Mouse (Mus musculus) 3134 (cell line): ENCODE measurements around the gene Gdpd3.
"Not testable (repeated sequence)": the region's sequence is repeated elsewhere in the genome, so short reads cannot be mapped to it uniquely, and the experiment has no call there.

ENCODE experiments used
- DNase-seq: peaks from one replicate; pipeline ENCODE4 v3.0.0-alpha.2; 2011; ENCODE audit warnings: low spot score; ENCODE audit not compliant: insufficient read length; ENCODE audit errors: extremely low read depth

The Gdpd3 gene

GRCm38 (mm10) chr7:126766201-126766600 is at the start of gene Gdpd3:
Gdpd3 (plus strand) TSS chr7:126766334.
- peak; percentile 54 for DNase-seq

DNA sequence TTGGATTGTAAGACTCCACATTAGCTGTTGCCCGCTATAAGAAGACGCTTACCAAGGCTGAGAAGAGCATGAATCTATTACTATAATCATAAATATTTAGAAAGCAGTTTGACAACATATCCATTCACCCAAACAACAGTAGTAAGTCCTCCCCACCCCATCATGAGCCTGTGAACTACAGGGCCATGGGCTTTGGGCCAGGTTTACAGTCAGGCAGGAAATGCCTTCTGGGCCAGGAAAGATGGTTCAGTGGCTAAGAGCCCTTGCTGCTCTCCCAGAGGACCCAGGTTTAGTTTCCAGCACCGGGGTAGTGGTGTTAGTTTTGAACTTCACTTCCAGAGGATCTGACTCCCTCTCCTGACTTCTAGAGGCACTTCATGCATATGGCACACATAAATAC is 48.6 kb upstream of the Gdpd3 start:
- no peak for DNase-seq

DNA sequence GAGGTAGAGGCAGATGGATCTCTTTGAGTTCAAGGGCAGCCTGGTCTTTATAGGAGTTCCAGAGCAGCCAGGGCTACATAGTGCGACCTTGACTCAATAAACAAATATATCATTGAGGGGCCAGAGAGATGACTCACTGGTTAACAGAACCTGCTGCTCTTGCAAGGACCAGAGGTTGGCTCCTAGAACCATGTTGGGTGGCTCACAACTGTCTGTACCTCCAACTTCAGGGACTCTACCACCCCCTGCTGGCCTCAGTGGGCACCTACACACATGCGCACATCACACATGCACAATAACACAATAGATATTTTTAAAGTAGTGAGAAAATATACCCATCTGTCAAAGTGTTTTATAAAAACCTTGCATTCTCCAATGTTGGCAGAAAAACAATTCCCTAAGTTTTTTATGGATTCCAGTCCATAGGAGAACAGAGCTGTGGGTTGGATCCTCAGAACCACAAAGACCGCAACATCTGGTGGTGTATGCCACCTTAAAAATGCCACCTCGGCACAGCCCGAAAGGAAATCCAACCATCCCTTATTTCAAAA is 47.3 kb upstream of the Gdpd3 start:
- DNase-seq: no peak

DNA sequence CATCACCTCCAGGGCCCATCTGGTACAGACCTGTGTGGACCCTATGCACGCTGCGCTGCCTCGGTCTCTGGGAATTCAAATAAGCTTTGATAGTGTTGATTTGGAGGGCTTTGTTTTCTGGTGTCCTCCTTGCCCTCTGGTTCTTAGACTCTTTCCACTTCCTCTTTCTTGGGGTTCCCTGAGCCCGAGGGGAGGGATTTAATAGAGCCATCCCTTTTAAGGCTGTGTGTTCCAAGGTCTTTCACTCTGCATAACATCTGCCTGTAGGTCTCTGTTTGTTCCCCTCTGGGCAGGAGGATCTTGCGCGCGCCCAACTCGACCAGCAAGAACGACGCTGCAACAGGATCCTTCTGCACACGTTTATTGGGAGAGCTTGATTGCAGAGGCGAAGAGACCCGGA is 44.5 kb upstream of the Gdpd3 start:
- no peak for DNase-seq

DNA sequence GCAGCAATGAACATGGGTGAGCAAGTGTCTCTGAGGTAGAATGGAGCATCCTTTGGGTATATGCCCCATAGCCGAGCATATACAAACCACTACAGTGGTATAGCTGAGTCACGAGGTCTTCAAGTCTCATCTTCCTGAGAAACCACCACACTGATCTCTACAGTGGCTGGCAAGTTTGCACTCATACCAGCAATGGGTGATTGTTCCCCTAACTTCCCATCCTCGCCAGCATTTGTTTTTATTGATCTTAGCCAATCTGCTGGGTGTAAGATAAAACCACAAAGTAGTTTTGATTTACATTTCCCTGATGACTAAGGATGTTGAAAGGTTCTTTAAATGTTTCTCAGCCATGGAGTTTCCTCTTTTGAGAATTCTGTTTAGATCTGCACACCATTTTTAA is 41.1 kb upstream of the Gdpd3 start:
- no peak for DNase-seq

DNA sequence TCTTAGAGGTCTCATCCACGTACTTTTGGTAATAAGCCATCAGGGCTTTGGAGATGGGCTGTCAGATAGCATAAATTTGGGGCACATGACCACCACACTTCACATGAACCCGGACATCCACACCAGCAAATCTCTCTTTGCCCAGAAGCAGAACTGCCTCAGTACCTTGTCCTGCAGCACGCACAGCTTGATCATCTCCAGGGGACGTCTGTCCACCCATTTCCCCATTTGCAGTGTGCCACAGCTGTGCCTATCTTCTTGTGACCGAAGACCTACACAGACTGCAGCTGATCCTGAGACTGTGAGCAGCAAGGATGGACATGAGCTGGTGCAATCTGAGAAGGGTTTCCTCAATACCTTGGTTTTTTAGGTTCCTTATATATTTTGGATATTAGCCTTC is 40.5 kb upstream of the Gdpd3 start:
- no peak for DNase-seq

DNA sequence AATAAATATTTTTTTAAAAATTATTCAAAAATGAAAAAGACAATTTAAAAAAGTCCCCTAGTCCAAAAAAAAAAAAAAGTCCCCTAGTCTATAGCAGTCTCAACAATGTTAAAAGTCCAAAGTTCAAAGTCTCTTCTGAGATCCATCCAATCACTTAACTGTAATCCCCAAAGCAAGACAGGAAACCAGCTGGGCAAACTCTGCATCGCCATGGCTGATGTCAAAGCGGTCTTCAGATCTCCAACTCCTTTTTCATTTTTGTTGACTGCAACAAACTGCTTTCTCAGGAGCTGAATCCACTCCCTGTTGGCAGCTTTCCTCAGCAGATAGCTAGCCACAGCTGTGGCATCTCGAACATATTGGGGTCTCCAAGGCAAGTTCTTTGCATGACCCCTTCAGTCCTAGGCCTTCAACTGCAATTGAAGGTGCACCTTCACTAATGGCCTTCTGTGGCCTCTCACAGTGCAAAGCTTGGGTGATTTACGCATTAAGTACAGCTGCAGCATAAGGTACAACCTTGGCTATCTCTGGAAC is 35.8 kb upstream of the Gdpd3 start:
- not testable (repeated sequence) for DNase-seq

- DNase-seq: no peak
Measured at GRCm38 (mm10) chr7:126736122-126736521, 30.0 kb upstream of the Gdpd3 start.

- DNase-seq: no peak
Measured at GRCm38 (mm10) chr7:126739551-126739950, 26.6 kb upstream of the Gdpd3 start.

DNA sequence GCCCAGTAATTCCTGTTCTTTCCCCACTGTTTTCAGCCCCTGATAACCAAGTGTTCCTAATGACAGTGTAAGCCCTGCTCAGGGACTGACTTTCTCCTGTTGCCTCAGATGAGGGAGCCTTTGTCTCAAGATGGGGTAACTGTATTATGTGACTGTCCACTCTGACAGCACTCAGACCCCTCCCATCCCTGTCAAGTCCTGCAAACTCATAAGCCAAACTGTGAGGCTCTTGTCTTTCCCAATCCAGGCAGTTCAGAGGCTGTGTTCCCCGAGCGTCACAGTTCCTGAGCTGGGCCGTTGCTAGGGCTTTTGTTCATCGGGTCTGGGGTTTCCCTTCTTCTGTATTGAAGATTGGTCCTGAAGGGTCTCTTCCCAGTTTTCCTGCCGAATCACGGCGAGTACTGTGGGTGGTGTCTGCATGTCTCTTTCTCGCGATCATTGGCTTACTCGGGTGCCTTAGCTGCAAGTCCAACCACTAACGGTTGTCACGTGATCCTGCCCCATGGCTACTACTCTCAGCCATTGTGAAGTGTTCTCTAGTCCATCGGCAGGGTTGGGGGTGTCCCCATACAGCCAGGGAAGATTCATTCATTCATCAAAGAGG is 25.9 kb upstream of the Gdpd3 start:
- DNase-seq: no peak

DNA sequence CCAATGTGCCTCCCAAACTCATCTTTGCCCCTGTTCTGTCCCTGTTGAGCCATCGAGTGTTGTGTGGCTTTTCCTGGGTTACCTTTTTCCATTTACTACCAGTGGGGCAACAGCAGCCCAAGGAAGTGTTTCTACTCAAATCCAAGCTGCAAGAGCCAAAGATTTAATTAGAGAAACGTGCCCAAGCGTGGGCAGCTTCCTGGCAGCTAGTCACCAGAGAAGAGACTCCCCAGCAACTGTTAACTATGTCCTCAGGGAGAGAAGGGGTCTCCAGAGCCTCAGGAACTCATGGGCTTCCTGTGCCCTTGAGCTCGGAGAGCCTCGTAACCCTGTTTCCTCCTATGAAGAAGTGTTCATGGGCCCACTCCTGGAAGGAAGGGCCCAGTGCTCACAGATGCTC is 25.2 kb upstream of the Gdpd3 start:
- no peak for DNase-seq

DNA sequence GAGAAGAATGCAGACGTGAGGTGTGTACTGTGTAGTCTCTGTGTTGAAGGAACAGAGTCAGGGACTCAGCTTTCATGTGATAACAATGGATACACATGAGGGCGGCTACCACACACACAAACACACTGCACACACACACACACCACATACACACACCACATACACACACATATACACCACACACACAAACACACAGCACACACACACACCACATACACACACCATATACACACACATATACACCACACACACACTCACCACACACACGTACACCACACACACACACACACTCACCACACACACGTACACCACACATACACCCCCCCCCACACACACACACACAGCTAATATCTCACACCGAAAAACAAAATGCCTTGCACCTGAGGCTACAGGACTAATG is 24.7 kb upstream of the Gdpd3 start:
- no peak for DNase-seq

GRCm38 (mm10) chr7:126741964-126742482 is 24.1 kb upstream of the Gdpd3 start:
- no peak for DNase-seq

DNA sequence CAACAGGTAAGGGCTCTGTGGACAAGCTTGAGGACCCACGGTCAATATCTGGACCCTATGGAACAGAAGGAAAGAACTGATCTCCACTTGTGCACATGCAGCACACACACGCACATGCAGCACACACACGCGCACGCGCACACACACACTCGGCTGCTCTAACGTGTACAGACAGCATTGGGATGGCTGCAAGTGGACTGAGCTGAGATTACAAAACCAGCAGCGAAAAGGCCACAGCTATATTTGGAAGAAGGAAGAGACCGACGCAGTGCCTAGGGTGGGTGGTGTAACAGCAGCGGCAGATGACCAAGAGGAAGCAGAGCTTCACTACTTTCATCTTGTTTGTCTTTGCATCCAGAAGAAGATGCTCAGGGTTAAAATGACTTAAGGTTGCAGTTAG is 20.1 kb upstream of the Gdpd3 start:
- no peak for DNase-seq

- no peak for DNase-seq
Measured at GRCm38 (mm10) chr7:126746798-126747197, 19.3 kb upstream of the Gdpd3 start.

GRCm38 (mm10) chr7:126748824-126749223 is 17.3 kb upstream of the Gdpd3 start:
- no peak for DNase-seq

DNA sequence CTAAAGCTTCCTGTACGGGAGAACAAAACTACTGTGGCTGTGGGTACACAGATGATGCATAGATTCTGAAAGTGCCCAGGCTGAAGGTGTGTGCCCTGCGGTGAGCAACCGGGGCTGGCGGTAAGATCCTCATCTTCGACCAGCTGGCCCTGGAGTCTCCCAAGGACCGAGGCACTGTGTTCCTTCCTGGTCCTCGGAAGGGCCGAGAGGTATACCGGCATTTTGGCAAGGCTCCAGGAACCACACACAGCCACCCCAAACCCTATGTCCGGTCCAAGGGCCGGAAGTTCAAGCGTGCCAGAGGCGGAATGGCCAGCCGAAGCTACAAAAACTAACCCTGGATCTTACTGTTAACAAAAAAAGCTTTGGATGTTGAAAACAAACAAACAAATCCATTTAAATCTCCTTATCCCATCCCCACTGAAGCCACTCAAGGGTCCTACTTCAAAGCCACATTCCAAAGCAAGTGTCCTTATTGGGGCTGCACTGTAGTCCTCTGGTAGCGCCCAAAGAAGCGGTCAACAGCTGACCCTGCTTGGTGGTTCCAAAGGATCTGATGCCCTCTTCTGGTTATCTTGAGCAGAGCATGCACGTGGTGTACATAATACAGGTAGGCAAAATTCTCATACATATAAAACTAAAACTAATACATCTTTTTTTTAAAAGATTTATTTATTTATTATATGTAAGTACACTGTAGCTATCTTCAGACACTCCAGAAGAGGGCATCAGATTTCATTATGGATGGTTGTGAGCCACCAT is 16.4 kb upstream of the Gdpd3 start:
- DNase-seq: no peak

DNA sequence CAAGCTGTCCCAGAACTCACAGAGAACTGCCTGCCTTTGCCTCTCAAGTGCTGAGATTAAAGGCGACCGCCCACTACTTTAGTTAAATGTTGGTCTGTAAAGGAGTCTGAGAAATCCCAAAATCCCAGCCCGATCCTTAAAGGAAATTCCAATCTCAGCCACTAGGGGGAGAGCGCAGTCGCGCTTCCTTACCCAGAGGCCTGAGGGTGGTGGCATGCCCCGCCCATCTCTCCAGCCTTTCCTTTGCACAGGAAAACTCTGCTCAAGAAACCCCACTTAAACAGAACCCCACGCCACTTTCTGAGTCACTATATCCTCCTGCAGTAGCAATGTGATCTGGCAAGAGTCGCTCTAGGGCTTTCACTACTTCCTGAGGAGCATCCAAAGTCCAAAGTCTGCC is 11.3 kb upstream of the Gdpd3 start:
- peak; percentile 55 for DNase-seq

DNA sequence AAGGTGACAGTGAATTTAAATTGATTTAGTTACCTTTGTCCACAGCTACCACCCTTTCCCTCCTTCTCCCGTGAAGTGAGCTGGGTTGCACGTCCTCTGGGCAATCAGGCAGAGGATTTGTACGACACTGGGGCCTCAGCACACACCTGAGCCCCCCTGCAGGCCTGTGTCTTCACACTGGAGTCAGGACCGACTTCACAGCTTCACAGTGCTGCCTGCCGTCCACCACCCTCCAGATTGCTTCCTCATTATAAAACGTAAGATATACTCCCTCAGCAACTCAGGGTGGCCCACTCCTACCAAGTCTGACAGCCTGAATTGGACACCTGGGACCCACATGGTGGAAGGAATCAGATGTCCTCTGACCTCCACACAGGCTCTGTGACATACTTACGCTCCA is 7.6 kb upstream of the Gdpd3 start:
- no peak for DNase-seq

GRCm38 (mm10) chr7:126759050-126759671 is 7.0 kb upstream of the Gdpd3 start, which contains the start of gene Mapk3:
Mapk3 (plus strand) TSS chr7:126759601.
- peak; percentile 78 for DNase-seq

- DNase-seq: no peak
Measured at GRCm38 (mm10) chr7:126759672-126760390, 6.3 kb upstream of the Gdpd3 start.
